Mouse (Mus musculus) C2C12 (cell line): ENCODE data around the gene Tmprss3.

ENCODE experiments used
- CTCF ChIP-seq: IDR thresholded peaks from one replicate; pipeline ENCODE4 v1.5.1; 2011; ENCODE audit not compliant: control insufficient read depth, insufficient read depth, insufficient read length
- MAX ChIP-seq: IDR thresholded peaks from one replicate; pipeline ENCODE4 v1.6.1; 2011; ENCODE audit warnings: mild to moderate bottlenecking, control low read depth

- TF ChIP-seq CTCF, result no peak
- no peak for TF ChIP-seq MAX
Measured at GRCm38 (mm10) chr17:31241156-31241555, 42.4 kb upstream of the Tmprss3 start.
